Mouse (Mus musculus) bone marrow macrophage, adult 2 months (primary cell): Measurements from ENCODE around the gene Actr8. TPM values are rescaled to one million over a fixed set of nuclear protein-coding genes. Genes with fewer than 3 reads are reported as not detected.

Experiments
- H3K27ac ChIP-seq: 2 replicates; pipeline ENCODE4 v1.5.1; 2012; ENCODE audit warnings: low read depth, low read length; ENCODE audit not compliant: insufficient read depth
- H3K4me1 ChIP-seq: 2 replicates; pipeline ENCODE4 v1.6.1; 2012; ENCODE audit warnings: low read length; ENCODE audit not compliant: control insufficient read depth, insufficient read depth
- H3K4me3 ChIP-seq: 2 replicates; pipeline ENCODE4 v1.5.1; 2012; ENCODE audit warnings: mild to moderate bottlenecking, low read length, moderate library complexity; ENCODE audit not compliant: insufficient read depth
- CTCF ChIP-seq: IDR thresholded peaks from 2 replicates; pipeline ENCODE4 v1.5.1; 2012; ENCODE audit warnings: low read depth, mild to moderate bottlenecking, low read length, moderate library complexity
- POLR2A ChIP-seq: IDR thresholded peaks from 2 replicates; pipeline ENCODE4 v1.6.1; 2012; ENCODE audit warnings: mild to moderate bottlenecking, low read depth, low read length, borderline replicate concordance
- polyA plus RNA-seq: library from polyadenylated mRNA; stranded (reverse); fragments of >200 nt; gene quantifications from 2 replicates; pipeline ENCODE4 v1.2.4, GENCODE M21; 2012; ENCODE audit not compliant: missing spikeins, insufficient read depth, insufficient read length

Actr8 gene
- polyA plus RNA-seq, 1 experiment = 42.4 TPM

DNA sequence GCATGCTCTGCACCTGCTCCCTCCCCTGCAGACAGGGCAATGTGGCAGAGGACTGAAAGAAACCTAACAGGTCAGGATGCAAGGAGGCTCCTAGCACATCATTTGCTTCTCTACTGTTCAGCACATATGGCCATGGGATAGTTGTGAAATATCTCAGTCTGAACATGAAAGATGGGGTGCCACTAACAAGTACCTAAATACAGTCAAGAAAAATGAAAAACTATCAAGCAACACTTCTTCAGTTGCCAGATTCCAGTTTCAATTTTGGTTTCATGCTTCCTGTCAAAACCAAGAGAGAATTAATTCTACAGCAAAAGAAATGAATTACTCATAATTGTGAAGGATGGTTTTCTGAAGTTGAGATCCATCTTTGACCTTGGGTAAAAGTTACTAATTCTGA is 20.7 kb upstream of the Actr8 start:
- no peak overlapping the region for H3K4me3 ChIP-seq

GRCm38 (mm10) chr14:29967611-29968010 is 10.5 kb upstream of the Actr8 start:
- Histone ChIP-seq H3K27ac (peak overlapping the region; percentile 87), H3K4me1 (peaks cover 35% of the 10 kb centered on the region), H3K4me3 (peak overlapping the region; percentile 68)
- no peak for TF ChIP-seq CTCF
- no peak for TF ChIP-seq POLR2A

More for the DNA sequence above, 20.7 kb upstream of the Actr8 start:
- H3K4me1 ChIP-seq = peaks cover 15% of the 10 kb centered on the region
- H3K27ac ChIP-seq = no peak overlapping the region
- no peak for TF ChIP-seq POLR2A
- no peak for TF ChIP-seq CTCF

- no peak for TF ChIP-seq CTCF
- peak; percentile 84; the same call in 1 of the 2 replicates for TF ChIP-seq POLR2A
- Histone ChIP-seq H3K4me1 (peaks cover 39% of the 10 kb centered on the region), H3K27ac (peak within 1 kb of the TSS; percentile 87), H3K4me3 (peak within 1 kb of the TSS; percentile 79)
These were observed 9.9 kb upstream of the Actr8 start, which contains the start of gene Selenok for GRCm38 (mm10) chr14:29968075-29968821. Gene Selenok, plus strand, starts transcription at chr14:29968308.

GRCm38 (mm10) chr14:29971446-29971845 is 6.7 kb upstream of the Actr8 start:
- no peak overlapping the region for H3K4me3 ChIP-seq
- TF ChIP-seq POLR2A (no peak), CTCF (no peak)
- peaks cover 34% of the 10 kb centered on the region for H3K4me1 ChIP-seq
- H3K27ac ChIP-seq = no peak overlapping the region

GRCm38 (mm10) chr14:29971993-29972392 is 6.1 kb upstream of the Actr8 start:
- Histone ChIP-seq H3K4me3 (no peak overlapping the region), H3K27ac (no peak overlapping the region), H3K4me1 (peaks cover 31% of the 10 kb centered on the region)
- TF ChIP-seq POLR2A (no peak), CTCF (no peak)

DNA sequence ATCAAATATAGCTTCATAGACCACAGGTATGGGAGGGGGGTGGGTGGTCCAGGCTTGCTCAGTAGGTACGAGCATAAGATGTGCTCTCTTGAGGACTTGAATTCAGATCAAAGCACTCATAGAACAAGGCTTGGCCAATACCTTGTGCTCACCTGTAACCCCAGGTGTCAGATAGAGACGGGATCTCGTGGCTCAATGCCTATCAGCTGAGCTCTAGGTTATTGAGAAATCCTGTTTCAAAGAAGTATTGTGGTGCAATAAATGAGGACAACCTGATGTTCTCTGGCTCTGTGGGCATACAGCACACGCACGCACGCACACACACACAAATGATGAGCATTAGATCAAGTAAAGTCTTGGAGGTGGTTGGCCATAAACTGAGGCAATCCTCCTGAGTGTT is 1.2 kb upstream of the Actr8 start:
- Histone ChIP-seq H3K4me3 (no peak overlapping the region), H3K27ac (no peak overlapping the region), H3K4me1 (peaks cover 24% of the 10 kb centered on the region)
- TF ChIP-seq POLR2A (no peak), CTCF (no peak)

DNA sequence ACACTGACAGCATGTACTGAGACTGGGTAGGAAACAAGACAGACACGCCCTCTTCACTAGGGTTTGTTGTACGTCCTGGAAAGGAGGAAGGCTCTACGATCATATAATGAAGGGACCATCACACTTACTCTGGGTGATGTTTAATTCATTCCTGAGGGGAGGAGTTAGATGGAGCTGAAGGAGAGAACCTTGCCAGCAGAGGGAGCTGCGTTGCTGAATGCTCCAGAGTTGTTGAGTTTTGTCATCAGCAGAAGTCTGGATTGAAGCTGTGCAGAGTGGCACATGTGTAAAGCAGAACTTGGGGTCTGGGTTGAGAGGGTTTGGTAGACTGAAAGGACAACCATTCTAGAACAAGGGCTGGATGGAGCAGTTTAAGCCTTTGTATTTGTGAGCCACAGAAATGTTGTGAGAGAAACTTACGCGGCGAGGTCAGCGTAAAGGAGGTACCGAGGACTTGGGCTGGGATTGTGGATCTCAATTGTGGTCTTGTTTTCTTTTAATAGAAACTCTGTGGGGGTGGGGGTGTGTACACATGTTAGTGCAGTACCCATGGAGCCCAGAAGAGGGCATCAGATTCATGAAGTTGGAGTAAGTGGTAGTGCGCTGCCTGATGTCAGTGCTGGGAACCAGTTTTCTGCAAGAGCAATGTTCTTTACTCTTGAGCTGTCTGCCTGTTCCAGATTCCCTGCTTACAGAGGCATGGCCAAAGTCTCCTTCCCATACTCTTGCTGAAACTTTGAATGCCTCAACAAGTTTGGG is 2.5 kb downstream of the Actr8 start:
- H3K4me3 ChIP-seq = no peak overlapping the region
- H3K27ac ChIP-seq = no peak overlapping the region
- TF ChIP-seq POLR2A = no peak
- TF ChIP-seq CTCF = peak; percentile 35; the same call in 1 of the 2 replicates
- peaks cover 8% of the 10 kb centered on the region for H3K4me1 ChIP-seq

- H3K4me1 ChIP-seq = no peaks in the 10 kb centered on the region
- TF ChIP-seq CTCF (no peak), POLR2A (no peak)
- H3K27ac ChIP-seq = no peak overlapping the region
- no peak overlapping the region for H3K4me3 ChIP-seq
These were observed 8.0 kb downstream of the Actr8 start for GRCm38 (mm10) chr14:29986096-29986495.

DNA sequence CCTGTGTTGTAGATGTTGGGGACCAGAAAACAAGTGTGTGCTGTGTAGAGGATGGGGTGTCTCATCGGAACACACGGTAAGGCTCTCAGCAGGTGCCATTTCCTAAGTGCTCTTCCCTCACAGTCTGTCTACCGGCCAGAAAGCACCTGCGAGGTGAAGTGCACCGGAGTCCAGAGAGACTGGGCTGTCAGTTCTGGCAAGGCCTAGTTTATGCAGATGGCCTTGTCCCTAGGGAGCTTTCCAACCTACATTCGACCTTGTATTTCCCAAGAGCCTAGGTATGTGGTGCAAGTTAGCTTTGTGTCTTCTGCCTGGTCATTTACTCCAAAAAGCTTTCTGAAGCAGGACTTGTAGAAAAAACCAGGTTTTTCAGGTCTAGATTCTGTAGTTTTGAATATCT is 9.1 kb downstream of the Actr8 start:
- H3K27ac ChIP-seq = no peak overlapping the region
- TF ChIP-seq CTCF (no peak), POLR2A (no peak)
- H3K4me3 ChIP-seq = no peak overlapping the region
- H3K4me1 ChIP-seq = no peaks in the 10 kb centered on the region

DNA sequence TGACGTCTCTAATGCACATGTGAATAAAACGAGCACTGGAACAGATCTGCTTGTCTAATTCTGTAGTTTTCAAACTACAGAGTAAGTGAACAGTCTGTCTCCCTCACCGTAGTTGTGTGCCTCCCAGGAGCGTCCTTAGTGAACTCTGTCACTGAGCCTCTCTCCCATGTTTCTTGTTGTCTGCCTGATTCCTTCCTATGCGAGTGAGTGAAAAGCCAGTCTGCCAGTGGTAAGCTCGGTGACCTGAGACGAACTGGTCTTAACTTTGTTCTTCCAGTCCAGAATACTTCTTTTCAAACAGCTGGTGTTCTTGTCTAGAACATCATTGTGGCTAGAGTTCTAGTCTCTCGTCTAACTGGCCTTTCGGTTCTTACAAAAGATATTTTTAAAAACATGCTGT is 9.6 kb downstream of the Actr8 start:
- TF ChIP-seq CTCF (no peak), POLR2A (no peak)
- no peaks in the 10 kb centered on the region for H3K4me1 ChIP-seq
- no peak overlapping the region for H3K27ac ChIP-seq
- H3K4me3 ChIP-seq = no peak overlapping the region
